Mouse (Mus musculus): ENCODE results near the gene Thbs3. TPM values are rescaled to one million over a fixed set of nuclear protein-coding genes. Genes with fewer than 3 reads are reported as not detected.

Gene Thbs3
- total and polyA plus RNA-seq, 3 experiments, result 4.3 to 6.1 (median 5.7) TPM

- H3K27ac ChIP-seq (ENCODE audit: insufficient read depth, low read depth), result peak within 1 kb of the TSS; percentile 48
- H3K27me3 ChIP-seq (replicated peaks), result no peaks in the 10 kb centered on the region
- H3K36me3 ChIP-seq (replicated peaks in 1 of 2; ENCODE audit: control insufficient read depth in 1 of 2, insufficient read depth in 1 of 2, low read length in 1 of 2), result peaks cover 22 to 36% of the 10 kb centered on the region in 2 experiments
- peaks cover 10 to 72% of the 10 kb centered on the region in 2 experiments for H3K4me1 ChIP-seq (ENCODE audit: control insufficient read depth in 1 of 2, insufficient read depth in 2 of 2)
- H3K4me2 ChIP-seq (ENCODE audit: insufficient read depth, low read depth, poor library complexity, severe bottlenecking), result peak within 1 kb of the TSS; percentile 87
- peak within 1 kb of the TSS; percentile 90 for H3K9ac ChIP-seq (ENCODE audit: insufficient read depth, low read depth)
- dilution Hi-C loops (cut with MboI; ENCODE audit: extremely low pct_ligation_motif_present, extremely low pct_unique_long_range_greater_than_20kb, low sequenced_read_pairs), result no loop called here
- DNase-seq (ENCODE audit: extremely low read depth), result peak; percentile 94
- H3K4me3 ChIP-seq (replicated peaks in 1 of 3; ENCODE audit: low read depth in 2 of 3, low read length in 2 of 3, poor library complexity in 1 of 3), result peak within 1 kb of the TSS; percentile 75 to 84 (median 80)
- H3K79me2 ChIP-seq (replicated peaks; ENCODE audit: control insufficient read depth, extremely low read depth, insufficient read depth, poor library complexity, severe bottlenecking), result peaks cover 17% of the 10 kb centered on the region
- in situ Hi-C loops (cut with MboI; ENCODE audit: low pct_ligation_motif_present, low pct_unique_long_range_greater_than_20kb, low sequenced_read_pairs), result loop anchor here (5.0 kb wide), 1 partner anchor 51 kb away; no protein-coding TSS in a partner anchor
- TF ChIP-seq BHLHE40 (IDR thresholded peaks at IDR 0.05; ENCODE audit: low read depth, low read length), result no peak; the same call in 1 of the 2 replicates
- TF ChIP-seq GABPA (IDR thresholded peaks at IDR 0.05; ENCODE audit: insufficient replicate concordance, low read depth, low read length), result peak; percentile 20; the same call in 1 of the 2 replicates
- no peak for TF ChIP-seq MAZ (IDR thresholded peaks at IDR 0.05; ENCODE audit: low read depth, low read length)
- TF ChIP-seq ZMIZ1 (IDR thresholded peaks at IDR 0.05; ENCODE audit: low read depth, low read length), result peak; percentile 64; the same call in 1 of the 2 replicates
- no peak for TF ChIP-seq USF1 (IDR thresholded peaks at IDR 0.05; ENCODE audit: low read depth, low read length)
- no peak for TF ChIP-seq EP300 (IDR thresholded peaks at IDR 0.05; ENCODE audit: low read length)
- no peak for TF ChIP-seq CHD1 (IDR thresholded peaks at IDR 0.05; ENCODE audit: low read depth, low read length)
- 0 out of 2 replicates have a peak, but pooled peaks have one; percentile 15 for TF ChIP-seq MEF2A (IDR thresholded peaks at IDR 0.05; ENCODE audit: borderline replicate concordance, low read depth, low read length)
- TF ChIP-seq TCF12 (IDR thresholded peaks at IDR 0.05; ENCODE audit: low read depth, low read length), result peak; percentile 77
- TF ChIP-seq SMC3 (IDR thresholded peaks at IDR 0.05; ENCODE audit: low read depth, low read length), result peak; percentile 60
- TF ChIP-seq IRF4 (IDR thresholded peaks at IDR 0.05; ENCODE audit: low read depth, low read length), result no peak; the same call in 1 of the 2 replicates
- no peak for TF ChIP-seq PAX5 (IDR thresholded peaks at IDR 0.05; ENCODE audit: low read length)
- no peak; the same call in 1 of the 2 replicates for TF ChIP-seq POLR2AphosphoS2 (IDR thresholded peaks at IDR 0.05; ENCODE audit: low read depth, low read length)
- no peak; the same call in 1 of the 2 replicates for TF ChIP-seq MAX (IDR thresholded peaks at IDR 0.05; ENCODE audit: low read length)
- TF ChIP-seq JUND (conservative IDR thresholded peaks at IDR 0.05; ENCODE audit: low read depth, low read length), result no peak
- no peak for TF ChIP-seq RCOR1 (conservative IDR thresholded peaks at IDR 0.05; ENCODE audit: low read depth, low read length)
- TF ChIP-seq CHD2 (IDR thresholded peaks at IDR 0.05; ENCODE audit: low read length), result no peak
- peak; percentile 64; the same call in 1 of the 2 replicates for TF ChIP-seq KAT2A (IDR thresholded peaks at IDR 0.05; ENCODE audit: insufficient replicate concordance, low read length)
- peak; percentile 64 for TF ChIP-seq TBP (conservative IDR thresholded peaks at IDR 0.05; ENCODE audit: low read depth, low read length)
- TF ChIP-seq USF2 (conservative IDR thresholded peaks at IDR 0.05; ENCODE audit: low read depth, low read length), result no peak
- no peak for TF ChIP-seq MAFK (IDR thresholded peaks at IDR 0.05; ENCODE audit: insufficient replicate concordance, low read length)
- peak; percentile 76 for TF ChIP-seq HCFC1 (IDR thresholded peaks at IDR 0.05; ENCODE audit: low read depth, low read length)
- no peak for TF ChIP-seq ETS1 (conservative IDR thresholded peaks at IDR 0.05; ENCODE audit: low read depth, low read length)
- no peak for TF ChIP-seq JUN (IDR thresholded peaks at IDR 0.05; ENCODE audit: insufficient read depth, low read depth, low read length)
- peak; percentile 78 to 92 for TF ChIP-seq CTCF (conservative IDR thresholded peaks at IDR 0.05 in 1 of 2, IDR thresholded peaks at IDR 0.05 in 1 of 2; ENCODE audit: low read depth in 2 of 2, low read length in 2 of 2)
- TF ChIP-seq ZNF384 (IDR thresholded peaks at IDR 0.05; ENCODE audit: low read depth, low read length), result no peak
- no peak for TF ChIP-seq ZKSCAN1 (IDR thresholded peaks at IDR 0.05; ENCODE audit: borderline replicate concordance, low read depth, low read length)
- TF ChIP-seq MXI1 (IDR thresholded peaks at IDR 0.05; ENCODE audit: low read depth, low read length), result peak; percentile 88; the same call in 1 of the 2 replicates
- TF ChIP-seq ZC3H11A (IDR thresholded peaks at IDR 0.05; ENCODE audit: low read depth, low read length), result no peak
- peak; percentile 86 for TF ChIP-seq SIN3A (IDR thresholded peaks at IDR 0.05; ENCODE audit: low read length)
- TF ChIP-seq MYC (IDR thresholded peaks at IDR 0.05; ENCODE audit: low read depth, low read length), result peak; percentile 92; the same call in 1 of the 2 replicates
- TF ChIP-seq POLR2A (IDR thresholded peaks at IDR 0.05; ENCODE audit: low read depth, low read length), result peak; percentile 87
- peak; percentile 56 for TF ChIP-seq RAD21 (IDR thresholded peaks at IDR 0.05; ENCODE audit: low read depth, low read length)
- TF ChIP-seq ELF1 (IDR thresholded peaks at IDR 0.05; ENCODE audit: low read depth, low read length), result peak; percentile 81
- peak; percentile 79 for TF ChIP-seq NELFE (IDR thresholded peaks at IDR 0.05; ENCODE audit: low read depth, low read length)
- TF ChIP-seq NRF1 (IDR thresholded peaks at IDR 0.05; ENCODE audit: low read depth, low read length), result peak; percentile 87
- peak; percentile 60; the same call in 1 of the 2 replicates for TF ChIP-seq UBTF (IDR thresholded peaks at IDR 0.05; ENCODE audit: low read depth, low read length)
- peak; percentile 66; the same call in 1 of the 2 replicates for TF ChIP-seq E2F4 (IDR thresholded peaks at IDR 0.05; ENCODE audit: insufficient replicate concordance, low read depth, low read length)
- no peaks in the 10 kb centered on the region for H3K9me3 ChIP-seq (replicated peaks; ENCODE audit: low read length)
Observed at GRCm38 (mm10) chr3:89246261-89247100, 31.5 kb downstream of the Thbs3 start, which contains the start of gene Trim46. TSS of gene Trim46 (minus strand) at chr3:89246309.

Measured in CH12.LX (cell line).